Mouse (Mus musculus) G1E (cell line): ENCODE measurements at regions not wholly inside any gene's neighbourhood (a gene's known extent, or its start where the extent isn't known, plus 50 kb on each side); places are given as distances from the start of the nearest gene placed in this dataset.

ENCODE experiments used
- ATAC-seq: 2 replicates; pipeline ENCODE4 v1.8.0; 2016; ENCODE audit warnings: mild to moderate bottlenecking; ENCODE audit not compliant: insufficient number of reproducible peaks, poor library complexity, low FRiP score, severe bottlenecking; ENCODE audit errors: extremely low read depth
- DNase-seq: peaks from one replicate; pipeline ENCODE4 v3.0.0; 2012; ENCODE audit warnings: low spot score
- H3K27me3 ChIP-seq: 2 replicates; pipeline ENCODE4 v1.6.1; 2012; ENCODE audit warnings: mild to moderate bottlenecking, low read length, inconsistent platforms; ENCODE audit not compliant: insufficient read depth
- H3K36me3 ChIP-seq: replicated peaks from 2 replicates; pipeline ENCODE3; 2012; ENCODE audit warnings: mild to moderate bottlenecking, inconsistent platforms
- H3K4me1 ChIP-seq: 2 replicates; pipeline ENCODE4 v1.6.1; 2012; ENCODE audit warnings: low read depth, low read length, inconsistent platforms, mixed read lengths; ENCODE audit not compliant: insufficient read depth
- H3K4me3 ChIP-seq: 2 replicates; pipeline ENCODE4 v1.5.1; 2012; ENCODE audit warnings: low read depth, mild to moderate bottlenecking, inconsistent platforms, low read length, moderate library complexity, mixed read lengths
- H3K9me3 ChIP-seq: replicated peaks from 2 replicates; pipeline ENCODE4 v1.6.1; 2012; ENCODE audit warnings: inconsistent platforms
- CTCF ChIP-seq: IDR thresholded peaks from 2 replicates; pipeline ENCODE4 v1.5.1; 2012; ENCODE audit warnings: low read depth, low read length, inconsistent platforms, mixed read lengths
- GATA1 ChIP-seq: IDR thresholded peaks from 2 replicates; pipeline ENCODE4 v1.6.1; 2012; ENCODE audit warnings: borderline replicate concordance, low read length, inconsistent platforms, mixed read lengths
- GATA2 ChIP-seq: IDR thresholded peaks from 2 replicates; pipeline ENCODE4 v1.6.1; 2012; ENCODE audit warnings: low read depth, low read length, inconsistent platforms, borderline replicate concordance
- POLR2AphosphoS5 ChIP-seq: IDR thresholded peaks from 2 replicates; pipeline ENCODE4 v1.6.1; 2012; ENCODE audit warnings: low read depth, low read length, inconsistent platforms; ENCODE audit not compliant: insufficient replicate concordance
- TAL1 ChIP-seq: conservative IDR thresholded peaks from 2 replicates; pipeline ENCODE4 v1.6.1; 2012; ENCODE audit warnings: low read depth, low read length, inconsistent platforms, mixed read lengths

DNA sequence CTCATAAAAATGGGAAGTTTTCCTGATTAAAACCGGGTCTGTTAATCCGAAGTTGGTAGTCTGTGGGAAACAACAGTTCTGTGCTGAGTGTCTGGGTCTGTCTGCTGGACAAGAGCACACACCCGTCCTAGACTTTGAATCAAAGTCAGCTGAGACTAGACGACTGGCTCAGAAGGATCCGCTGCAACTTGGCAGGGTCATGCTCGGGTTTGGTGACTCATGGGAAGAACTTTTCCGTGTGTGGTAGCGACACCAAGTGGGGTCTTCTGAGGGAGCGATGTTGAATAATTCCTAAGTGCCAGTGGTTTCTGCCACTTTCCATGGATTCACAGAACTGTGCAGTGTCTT, 248.9 kb downstream of the Ankrd50 start:
- DNase-seq (no peak), ATAC-seq (no peak)
- TF ChIP-seq GATA2 (no peak), POLR2AphosphoS5 (no peak), GATA1 (no peak), TAL1 (no peak), CTCF (no peak)
- 0 out of 2 replicates have a peak, but pooled peaks cover 3% of the 10 kb centered on the region for H3K27me3 ChIP-seq
- no peaks in the 10 kb centered on the region for H3K4me1 ChIP-seq
- H3K4me3 ChIP-seq = no peak overlapping the region
- no peaks in the 10 kb centered on the region for H3K36me3 ChIP-seq
- H3K9me3 ChIP-seq = no peaks in the 10 kb centered on the region

DNA sequence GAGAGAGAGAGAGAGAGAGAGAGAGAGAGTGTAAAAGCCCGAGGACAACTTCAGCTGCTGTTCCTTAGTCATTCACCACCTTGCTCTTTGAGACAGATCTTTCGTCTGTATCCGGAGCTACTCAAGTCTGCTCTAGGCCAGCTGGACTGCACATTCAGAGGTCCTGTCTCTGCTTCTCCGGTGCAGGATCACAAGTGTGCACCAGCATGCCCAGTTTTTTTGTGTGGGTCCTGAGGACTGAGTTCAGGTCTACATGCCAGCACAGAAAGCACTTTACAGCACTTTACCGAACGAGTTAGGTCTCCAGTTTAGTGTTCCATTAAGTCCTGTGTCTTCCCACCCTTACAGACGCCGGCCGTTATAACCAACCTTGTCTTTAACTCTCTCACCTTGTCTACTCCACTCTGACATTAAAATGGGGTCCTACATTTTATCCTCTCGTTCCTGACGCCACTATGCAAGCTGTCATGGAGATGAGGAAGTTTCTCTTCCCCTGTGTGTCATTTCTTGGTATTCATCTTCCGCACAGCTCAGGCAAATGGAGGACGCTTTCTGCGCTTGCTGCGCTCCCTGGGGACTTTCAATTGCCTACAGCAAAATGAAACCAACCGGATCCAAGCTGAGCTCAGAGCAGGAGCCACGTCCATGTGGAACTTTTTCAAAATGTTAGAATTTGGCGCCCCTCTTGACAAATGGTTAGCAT, 249.5 kb downstream of the Ankrd50 start:
- Histone ChIP-seq H3K4me1 (no peaks in the 10 kb centered on the region), H3K27me3 (0 out of 2 replicates have a peak, but pooled peaks cover 3% of the 10 kb centered on the region), H3K9me3 (no peaks in the 10 kb centered on the region), H3K4me3 (no peak overlapping the region), H3K36me3 (no peaks in the 10 kb centered on the region)
- no peak for ATAC-seq
- TF ChIP-seq CTCF (no peak), POLR2AphosphoS5 (no peak), GATA1 (no peak), TAL1 (no peak), GATA2 (no peak)
- DNase-seq = no peak

GRCm38 (mm10) chr3:38234534-38234933, 250.1 kb downstream of the Ankrd50 start:
- no peaks in the 10 kb centered on the region for H3K36me3 ChIP-seq
- H3K9me3 ChIP-seq = no peaks in the 10 kb centered on the region
- ATAC-seq = no peak
- DNase-seq = no peak
- H3K4me3 ChIP-seq = no peak overlapping the region
- H3K4me1 ChIP-seq = no peaks in the 10 kb centered on the region
- TF ChIP-seq GATA1 = no peak
- TF ChIP-seq GATA2 = no peak
- TF ChIP-seq TAL1 = no peak
- TF ChIP-seq CTCF = no peak
- TF ChIP-seq POLR2AphosphoS5 = no peak
- H3K27me3 ChIP-seq = peaks cover 3% of the 10 kb centered on the region; the same call in 1 of the 2 replicates

DNA sequence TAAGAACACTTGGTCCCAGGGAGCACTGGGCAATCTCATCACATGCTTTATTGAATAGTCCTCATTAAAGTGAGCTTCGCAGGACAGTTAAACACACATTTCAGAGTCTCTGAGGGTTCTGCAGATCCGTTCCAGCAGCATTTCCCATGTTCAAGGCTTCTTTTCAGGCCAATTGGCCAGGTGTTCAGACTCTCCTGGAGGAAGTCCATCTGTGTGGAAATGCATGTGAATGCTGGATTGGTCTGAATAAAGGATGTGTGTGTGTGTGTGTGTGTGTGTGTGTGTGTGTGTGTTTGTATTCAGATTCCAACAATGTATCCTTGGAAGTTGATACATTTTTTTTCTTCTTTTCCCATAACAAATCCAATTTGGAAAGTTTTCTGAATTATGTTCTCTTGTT, 250.6 kb downstream of the Ankrd50 start:
- DNase-seq = no peak
- Histone ChIP-seq H3K9me3 (no peaks in the 10 kb centered on the region), H3K27me3 (peaks cover 3% of the 10 kb centered on the region; the same call in 1 of the 2 replicates), H3K4me3 (no peak overlapping the region), H3K36me3 (no peaks in the 10 kb centered on the region), H3K4me1 (no peaks in the 10 kb centered on the region)
- no peak for ATAC-seq
- TF ChIP-seq POLR2AphosphoS5 = no peak
- no peak for TF ChIP-seq GATA1
- TF ChIP-seq TAL1 = no peak
- no peak for TF ChIP-seq GATA2
- no peak for TF ChIP-seq CTCF

DNA sequence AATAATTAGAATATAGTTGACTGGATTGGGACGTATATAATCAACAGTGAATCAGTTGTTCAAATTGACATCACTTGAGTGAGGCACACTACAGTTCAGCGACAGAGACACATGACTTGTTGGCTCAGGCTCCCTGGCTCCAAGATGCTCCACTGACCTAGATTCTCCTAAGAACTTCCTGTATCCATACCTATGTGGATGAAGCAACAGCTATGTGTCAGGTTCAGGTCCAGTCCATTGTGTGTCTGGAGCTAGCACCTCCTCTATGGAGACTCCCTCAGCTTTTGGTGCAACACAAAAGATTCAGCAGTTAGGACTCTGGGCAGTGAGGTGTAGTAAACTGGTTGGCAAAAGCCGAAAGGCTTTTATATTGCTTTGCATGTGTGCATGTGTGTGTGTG, 251.6 kb downstream of the Ankrd50 start:
- DNase-seq (no peak), ATAC-seq (no peak)
- H3K4me1 ChIP-seq = no peaks in the 10 kb centered on the region
- H3K9me3 ChIP-seq = no peaks in the 10 kb centered on the region
- no peak overlapping the region for H3K4me3 ChIP-seq
- TF ChIP-seq TAL1 (no peak), POLR2AphosphoS5 (no peak), GATA1 (no peak), GATA2 (no peak), CTCF (no peak)
- no peaks in the 10 kb centered on the region for H3K36me3 ChIP-seq
- peaks cover 6% of the 10 kb centered on the region for H3K27me3 ChIP-seq

DNA sequence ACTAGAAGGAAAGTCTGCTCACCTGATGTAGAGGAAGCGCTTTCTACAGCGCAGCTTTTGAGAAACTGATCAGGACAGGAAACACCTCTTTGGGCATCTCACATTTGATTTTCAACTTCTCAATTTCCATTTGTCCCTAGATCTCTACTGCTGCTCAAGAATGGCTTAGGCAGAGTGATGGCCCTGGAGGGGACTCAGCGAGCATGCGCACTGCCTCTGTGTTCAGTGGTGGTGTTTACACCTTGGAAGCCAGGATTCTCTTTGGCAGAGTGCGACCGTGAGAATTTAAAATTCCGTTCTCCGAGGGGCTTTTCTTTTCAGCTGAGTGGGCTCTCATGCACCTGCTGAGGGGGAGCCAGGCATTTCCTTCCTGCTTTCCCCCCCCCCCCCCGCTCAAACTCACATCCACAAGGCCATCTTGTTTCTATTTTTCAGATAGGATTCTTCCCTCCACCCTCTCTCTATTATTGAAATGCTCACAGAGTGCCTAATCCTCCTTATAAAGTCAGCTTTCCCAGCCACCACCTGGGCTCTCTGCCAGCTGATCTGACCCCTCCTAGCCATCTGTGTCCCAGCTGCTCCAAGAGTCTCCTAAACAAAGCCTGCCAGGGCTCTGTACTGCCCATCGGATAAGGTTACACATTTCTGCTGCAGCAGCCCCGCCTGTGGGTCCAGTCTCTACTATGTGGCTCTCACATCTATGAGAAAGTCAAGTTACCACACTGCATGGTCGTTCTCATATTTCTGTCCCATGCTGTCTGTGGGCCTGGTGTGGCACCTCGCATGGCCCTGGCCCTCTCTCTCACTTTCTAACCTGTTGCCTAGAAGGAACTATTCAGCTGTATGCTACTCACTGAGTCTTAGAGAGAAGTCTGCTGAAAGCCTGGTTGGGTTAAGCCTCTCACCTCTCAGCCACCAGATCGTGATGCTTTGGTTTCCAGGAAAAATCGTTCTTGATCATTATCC, 252.2 kb downstream of the Ankrd50 start:
- DNase-seq (no peak), ATAC-seq (no peak)
- peaks cover 8% of the 10 kb centered on the region for H3K27me3 ChIP-seq
- TF ChIP-seq GATA1 (no peak), CTCF (no peak), GATA2 (no peak), POLR2AphosphoS5 (no peak), TAL1 (no peak)
- H3K4me3 ChIP-seq = no peak overlapping the region
- H3K4me1 ChIP-seq = no peaks in the 10 kb centered on the region
- H3K9me3 ChIP-seq = no peaks in the 10 kb centered on the region
- H3K36me3 ChIP-seq = no peaks in the 10 kb centered on the region
